Comparison of ENCODE assay signal across 8 mouse cellular contexts in the genomic region with DNA sequence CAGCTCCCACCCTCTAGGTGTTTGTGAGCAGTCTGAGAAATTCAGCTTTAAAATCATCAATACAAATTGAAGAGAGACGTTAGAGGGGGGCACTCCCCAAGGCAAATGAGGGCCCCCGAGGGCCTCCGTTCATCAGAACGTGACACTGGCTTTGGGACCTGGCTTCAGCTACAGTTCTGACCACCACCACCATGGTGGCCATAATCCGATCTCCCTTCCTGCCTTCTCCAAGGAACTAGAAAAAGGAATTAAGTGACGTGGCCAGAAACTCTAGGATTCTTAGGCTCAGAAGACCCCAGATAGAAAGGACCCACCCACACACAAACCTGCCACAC. TPM values are rescaled to one million over a fixed set of nuclear protein-coding genes. Genes with fewer than 3 reads are reported as not detected.
DNase-seq lines count a peak whose midpoint lies in the region; ATAC-seq and TF ChIP-seq lines count a peak whose summit lies in the region.

No protein-coding gene starts in this region.

- intact Hi-C loops in left cerebral cortex, adult 2 months (cut with DNase I) = no loop called here

- DNase-seq in left cerebral cortex, adult 2 months (ENCODE audit: extremely low spot score in 1 of 2, low spot score in 2 of 2) = no peak
- no peak for DNase-seq in left cerebral cortex, adult 18-20 months (ENCODE audit: low spot score in 2 of 2)
- DNase-seq in embryonic facial prominence, embryonic 11.5 days (ENCODE audit: low spot score) = no peak
- DNase-seq in midbrain, postnatal 0 days (ENCODE audit: low spot score) = no peak
- DNase-seq in urinary bladder, postnatal 14 days (ENCODE audit: low spot score) = no peak
- no peak for DNase-seq in layer of hippocampus, adult 18-20 months (ENCODE audit: low spot score in 2 of 2)

- no peaks in the 10 kb centered on the region; the same call in 1 of the 2 replicates for H3K36me3 ChIP-seq in embryonic facial prominence, embryonic 11.5 days (replicated peaks; ENCODE audit: control insufficient read depth, insufficient read depth, low read depth, low read length)
- H3K36me3 ChIP-seq in hindbrain, embryonic 16.5 days (ENCODE audit: control insufficient read depth, insufficient read depth, low read length) = no peaks in the 10 kb centered on the region
- no peaks in the 10 kb centered on the region; the same call in 1 of the 2 replicates for H3K36me3 ChIP-seq in midbrain, postnatal 0 days (ENCODE audit: insufficient read depth, low read length)

- ATAC-seq in embryonic facial prominence, embryonic 11.5 days (replicated peaks; ENCODE audit: insufficient number of reproducible peaks, low FRiP score, low TSS enrichment, low read depth) = no peak
- no peak for ATAC-seq in hindbrain, embryonic 16.5 days
- no peak for ATAC-seq in midbrain, postnatal 0 days (ENCODE audit: low FRiP score)
- ATAC-seq in megakaryocyte-erythroid progenitor cell, adult 5-6 weeks (replicated peaks; ENCODE audit: low FRiP score, low TSS enrichment, poor library complexity, severe bottlenecking) = no peak

- peaks cover 15% of the 10 kb centered on the region for H3K4me1 ChIP-seq in embryonic facial prominence, embryonic 11.5 days (ENCODE audit: control insufficient read depth, insufficient read depth, low read length)
- peaks cover 55% of the 10 kb centered on the region for H3K4me1 ChIP-seq in hindbrain, embryonic 16.5 days (ENCODE audit: control insufficient read depth, insufficient read depth, low read depth, low read length)
- peaks cover 38% of the 10 kb centered on the region for H3K4me1 ChIP-seq in midbrain, postnatal 0 days (ENCODE audit: insufficient read depth, low read length)

- H3K4me2 ChIP-seq in embryonic facial prominence, embryonic 11.5 days (ENCODE audit: low read depth, low read length) = peak overlapping the region; percentile 83
- peak overlapping the region; percentile 92 for H3K4me2 ChIP-seq in hindbrain, embryonic 16.5 days (ENCODE audit: low read length)
- peak overlapping the region; percentile 77 for H3K4me2 ChIP-seq in midbrain, postnatal 0 days (ENCODE audit: low read depth, low read length, poor library complexity, severe bottlenecking)

- peak overlapping the region; percentile 69 for H3K4me3 ChIP-seq in left cerebral cortex, adult 2 months
- peak overlapping the region; percentile 73 for H3K4me3 ChIP-seq in embryonic facial prominence, embryonic 11.5 days (ENCODE audit: low read depth, low read length)
- peak overlapping the region; percentile 85 for H3K4me3 ChIP-seq in hindbrain, embryonic 16.5 days (ENCODE audit: low read length)
- H3K4me3 ChIP-seq in midbrain, postnatal 0 days (ENCODE audit: low read depth, low read length) = peak overlapping the region; percentile 83

- TF ChIP-seq CTCF in left cerebral cortex, adult 2 months (IDR thresholded peaks at IDR 0.05) = no peak
- no peak for TF ChIP-seq CTCF in midbrain, postnatal 0 days (IDR thresholded peaks at IDR 0.05)

- under 1% methylated on average over 6 of the region's 6 CpGs for WGBS in embryonic facial prominence, embryonic 11.5 days
- under 1% methylated on average over 6 of the region's 6 CpGs for WGBS in hindbrain, embryonic 16.5 days
- under 1% methylated on average over 6 of the region's 6 CpGs for WGBS in midbrain, postnatal 0 days

- peak overlapping the region; percentile 83 for H3K9ac ChIP-seq in embryonic facial prominence, embryonic 11.5 days (replicated peaks; ENCODE audit: low read length)
- peak overlapping the region; percentile 94 for H3K9ac ChIP-seq in hindbrain, embryonic 16.5 days (ENCODE audit: low read depth, low read length)
- peak overlapping the region; percentile 93 for H3K9ac ChIP-seq in midbrain, postnatal 0 days (replicated peaks; ENCODE audit: low read length, poor library complexity, severe bottlenecking)

- no peaks in the 10 kb centered on the region for H3K9me3 ChIP-seq in embryonic facial prominence, embryonic 11.5 days (replicated peaks; ENCODE audit: control insufficient read depth, low read length)
- no peaks in the 10 kb centered on the region for H3K9me3 ChIP-seq in hindbrain, embryonic 16.5 days (ENCODE audit: control insufficient read depth, low read length)
- no peaks in the 10 kb centered on the region for H3K9me3 ChIP-seq in midbrain, postnatal 0 days (ENCODE audit: low read length)

- peak overlapping the region; percentile 88 for H3K27ac ChIP-seq in left cerebral cortex, adult 2 months
- peak overlapping the region; percentile 23 for H3K27ac ChIP-seq in embryonic facial prominence, embryonic 11.5 days (replicated peaks; ENCODE audit: low read depth, low read length)
- peak overlapping the region; percentile 95 for H3K27ac ChIP-seq in hindbrain, embryonic 16.5 days (ENCODE audit: low read depth, low read length)
- peak overlapping the region; percentile 85 for H3K27ac ChIP-seq in midbrain, postnatal 0 days (ENCODE audit: low read depth, low read length)

- H3K27me3 ChIP-seq in embryonic facial prominence, embryonic 11.5 days (ENCODE audit: control insufficient read depth, insufficient read depth, low read length) = no peaks in the 10 kb centered on the region
- H3K27me3 ChIP-seq in hindbrain, embryonic 16.5 days (replicated peaks; ENCODE audit: control insufficient read depth, insufficient read depth, low read length) = no peaks in the 10 kb centered on the region
- H3K27me3 ChIP-seq in midbrain, postnatal 0 days (ENCODE audit: insufficient read depth, low read length) = no peaks in the 10 kb centered on the region

RNA-seq across cellular contexts. Expression of a gene that starts 1.0 kb away (rescaled TPM):
- total RNA-seq in left cerebral cortex, adult 2 months (2021) = 10 to 100 TPM; 49.4 to 53.3 TPM
- 10 to 100 TPM; 47.3 to 54.9 TPM for total RNA-seq in left cerebral cortex, adult 18-20 months (2021)
- 113 and 122 TPM in 2 replicates for polyA plus RNA-seq in embryonic facial prominence, embryonic 11.5 days (2014; fragmentation: Nextera tagmentation; extraction: Ambion mirVana)
- polyA plus RNA-seq in hindbrain, embryonic 16.5 days (2015; fragmentation: Nextera tagmentation; extraction: Ambion mirVana) = 85.2 and 106 TPM in 2 replicates
- 153 and 199 TPM in 2 replicates for total RNA-seq in midbrain, postnatal 0 days (2014; rRNA removed)
- 46.8 and 50.4 TPM in 2 replicates for polyA plus RNA-seq in midbrain, postnatal 0 days (2015; fragmentation: Nextera tagmentation; extraction: Ambion mirVana)
- 10 to 100 TPM; 46.4 to 55.0 TPM for total RNA-seq in layer of hippocampus, adult 18-20 months (2021)
- total RNA-seq in megakaryocyte-erythroid progenitor cell, adult 5-6 weeks (2014; fragmentation: Nextera tagmentation) = 2.3 and 3.6 TPM in 2 replicates
- total RNA-seq in megakaryocyte-erythroid progenitor cell, adult 5-6 weeks (2017) = 0.34 and 1.7 TPM in 2 replicates

RNA-seq across cellular contexts. Expression of a gene that starts 16.7 kb away (rescaled TPM):
- total RNA-seq in left cerebral cortex, adult 2 months (2021) = 10 to 100 TPM; 52.2 to 53.9 TPM
- total RNA-seq in left cerebral cortex, adult 18-20 months (2021) = 10 to 100 TPM; 45.9 to 52.9 TPM
- 14.9 and 18.6 TPM in 2 replicates for polyA plus RNA-seq in embryonic facial prominence, embryonic 11.5 days (2014; fragmentation: Nextera tagmentation; extraction: Ambion mirVana)
- polyA plus RNA-seq in hindbrain, embryonic 16.5 days (2015; fragmentation: Nextera tagmentation; extraction: Ambion mirVana) = 86.6 and 93.2 TPM in 2 replicates
- 98.8 and 115 TPM in 2 replicates for total RNA-seq in midbrain, postnatal 0 days (2014; rRNA removed)
- polyA plus RNA-seq in midbrain, postnatal 0 days (2015; fragmentation: Nextera tagmentation; extraction: Ambion mirVana) = 88.2 and 88.3 TPM in 2 replicates
- 10 to 100 TPM; 34.8 to 39.1 TPM for total RNA-seq in layer of hippocampus, adult 18-20 months (2021)
- total RNA-seq in megakaryocyte-erythroid progenitor cell, adult 5-6 weeks (2014; fragmentation: Nextera tagmentation) = 9.8 and 14.1 TPM in 2 replicates
- 1.3 and 4.6 TPM in 2 replicates for total RNA-seq in megakaryocyte-erythroid progenitor cell, adult 5-6 weeks (2017)

RNA-seq across cellular contexts. Expression of a gene that starts 30.2 kb away (rescaled TPM):
- total RNA-seq in left cerebral cortex, adult 2 months (2021) = 10 to 100 TPM; 61.8 to 63.5 TPM
- total RNA-seq in left cerebral cortex, adult 18-20 months (2021) = 10 to 100 TPM; 49.1 to 55.1 TPM
- polyA plus RNA-seq in embryonic facial prominence, embryonic 11.5 days (2014; fragmentation: Nextera tagmentation; extraction: Ambion mirVana) = 12.7 and 13.5 TPM in 2 replicates
- polyA plus RNA-seq in hindbrain, embryonic 16.5 days (2015; fragmentation: Nextera tagmentation; extraction: Ambion mirVana) = 23.7 and 28.3 TPM in 2 replicates
- total RNA-seq in midbrain, postnatal 0 days (2014; rRNA removed) = 26.9 and 34.8 TPM in 2 replicates
- 18.9 and 19.3 TPM in 2 replicates for polyA plus RNA-seq in midbrain, postnatal 0 days (2015; fragmentation: Nextera tagmentation; extraction: Ambion mirVana)
- total RNA-seq in layer of hippocampus, adult 18-20 months (2021) = 10 to 100 TPM; 19.2 to 21.2 TPM
- 0.11 TPM in 1 of 2 replicates, not detected in the other for total RNA-seq in megakaryocyte-erythroid progenitor cell, adult 5-6 weeks (2014; fragmentation: Nextera tagmentation)
- total RNA-seq in megakaryocyte-erythroid progenitor cell, adult 5-6 weeks (2017) = 0.27 and 3.5 TPM in 2 replicates

RNA-seq across cellular contexts. Expression of a gene that starts 31.8 kb away (rescaled TPM):
- total RNA-seq in left cerebral cortex, adult 2 months (2021) = 100 to 1,000 TPM; 161 to 171 TPM
- 100 to 1,000 TPM; 155 to 157 TPM for total RNA-seq in left cerebral cortex, adult 18-20 months (2021)
- 22.8 and 25.1 TPM in 2 replicates for polyA plus RNA-seq in embryonic facial prominence, embryonic 11.5 days (2014; fragmentation: Nextera tagmentation; extraction: Ambion mirVana)
- polyA plus RNA-seq in hindbrain, embryonic 16.5 days (2015; fragmentation: Nextera tagmentation; extraction: Ambion mirVana) = 59.4 and 71.5 TPM in 2 replicates
- 225 and 315 TPM in 2 replicates for total RNA-seq in midbrain, postnatal 0 days (2014; rRNA removed)
- 76.5 and 87.1 TPM in 2 replicates for polyA plus RNA-seq in midbrain, postnatal 0 days (2015; fragmentation: Nextera tagmentation; extraction: Ambion mirVana)
- 100 to 1,000 TPM; 157 to 166 TPM for total RNA-seq in layer of hippocampus, adult 18-20 months (2021)
- 56.3 and 72.3 TPM in 2 replicates for total RNA-seq in megakaryocyte-erythroid progenitor cell, adult 5-6 weeks (2014; fragmentation: Nextera tagmentation)
- 29.4 and 145 TPM in 2 replicates for total RNA-seq in megakaryocyte-erythroid progenitor cell, adult 5-6 weeks (2017)

RNA-seq across cellular contexts. Expression of a gene that starts 39.1 kb away (rescaled TPM):
- 1 to 10 TPM; 8.3 to 9.3 TPM for total RNA-seq in left cerebral cortex, adult 2 months (2021)
- total RNA-seq in left cerebral cortex, adult 18-20 months (2021) = 1 to 10 TPM; 7.4 to 9.2 TPM
- 10.1 and 11.9 TPM in 2 replicates for polyA plus RNA-seq in embryonic facial prominence, embryonic 11.5 days (2014; fragmentation: Nextera tagmentation; extraction: Ambion mirVana)
- 4.1 and 4.4 TPM in 2 replicates for polyA plus RNA-seq in hindbrain, embryonic 16.5 days (2015; fragmentation: Nextera tagmentation; extraction: Ambion mirVana)
- 1.5 and 4.7 TPM in 2 replicates for total RNA-seq in midbrain, postnatal 0 days (2014; rRNA removed)
- 2.0 and 3.2 TPM in 2 replicates for polyA plus RNA-seq in midbrain, postnatal 0 days (2015; fragmentation: Nextera tagmentation; extraction: Ambion mirVana)
- 1 to 10 TPM; 4.8 to 5.4 TPM for total RNA-seq in layer of hippocampus, adult 18-20 months (2021)
- not detected in 2 replicates for total RNA-seq in megakaryocyte-erythroid progenitor cell, adult 5-6 weeks (2014; fragmentation: Nextera tagmentation)
- 2.1 TPM in 1 of 2 replicates, not detected in the other for total RNA-seq in megakaryocyte-erythroid progenitor cell, adult 5-6 weeks (2017)

Comparison
In these comparisons a context has a peak if more than half of its experiments do, and no peak if none do; other contexts are left out.
1. H3K27ac ChIP-seq: peak in every context shown above with its lines; median percentile 95 in hindbrain, embryonic 16.5 days; 88 in left cerebral cortex, adult 2 months; 85 in midbrain, postnatal 0 days; 23 in embryonic facial prominence, embryonic 11.5 days.
2. RNA of a gene that starts 1.0 kb away (total RNA-seq): 153 to 199 TPM in midbrain, postnatal 0 days, 46.4 to 55.0 TPM in layer of hippocampus, adult 18-20 months, 47.3 to 54.9 TPM in left cerebral cortex, adult 18-20 months and 49.4 to 53.3 TPM in left cerebral cortex, adult 2 months; 0.34 to 3.6 TPM in megakaryocyte-erythroid progenitor cell, adult 5-6 weeks; every median in the first group is over 10 times any median in the second.
3. Peak in every context shown above with its lines, with median percentiles within 50 percentile points of each other: H3K4me3 ChIP-seq, H3K4me2 ChIP-seq and H3K9ac ChIP-seq.